17 mouse cellular contexts compared by ENCODE assay signal in the genomic region with DNA sequence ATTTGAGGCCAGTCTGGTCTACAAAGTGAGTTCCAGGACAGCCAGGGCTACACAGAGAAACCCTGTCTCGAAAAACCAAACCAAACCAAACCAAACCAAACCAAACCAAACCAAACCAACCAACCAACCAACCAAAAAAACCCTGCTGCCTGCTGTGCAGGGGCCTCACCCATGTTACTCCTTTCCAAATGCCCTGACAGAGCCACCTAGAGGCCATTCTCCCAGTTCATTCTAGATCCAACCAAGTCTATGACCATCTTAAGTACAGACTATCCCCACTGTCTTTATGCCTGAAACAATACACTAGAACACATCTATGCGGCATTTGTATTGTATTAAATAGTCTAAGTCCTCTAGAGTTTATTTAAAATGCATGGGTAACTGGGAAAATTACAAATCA. TPM values are rescaled to one million over a fixed set of nuclear protein-coding genes. Genes with fewer than 3 reads are reported as not detected.
DNase-seq lines count a peak whose midpoint lies in the region; ATAC-seq and TF ChIP-seq lines count a peak whose summit lies in the region.
"Not testable (repeated sequence)": the region's sequence is repeated elsewhere in the genome, so short reads cannot be mapped to it uniquely, and the experiment has no call there.
"Had no signal": no experiment of that assay in that cellular context is flagged by ENCODE, and none has a peak within 500 bp of the region (broad histone marks: within the 10 kb centered on the region; RNA-seq: fewer than 3 reads in every experiment).

No protein-coding gene starts in this region.

- not testable (repeated sequence) for H3K4me3 ChIP-seq in intestine, postnatal 0 days (ENCODE audit: low read depth, low read length); layer of hippocampus, adult 2 months; liver, postnatal 0 days (ENCODE audit: low read depth, low read length); stomach, postnatal 0 days (ENCODE audit: low read depth, low read length)

- not testable (repeated sequence) for H3K4me2 ChIP-seq in intestine, postnatal 0 days (replicated peaks; ENCODE audit: low read depth); liver, postnatal 0 days (ENCODE audit: low read depth, low read length); stomach, postnatal 0 days (replicated peaks; ENCODE audit: low read depth)

- WGBS in intestine, postnatal 0 days, result 83% methylated on average over 2 of the region's 2 CpGs
- WGBS in liver, postnatal 0 days (ENCODE audit: insufficient replicate concordance), result 65% methylated on average over 2 of the region's 2 CpGs
- 85% methylated on average over 2 of the region's 2 CpGs for WGBS in stomach, postnatal 0 days

- not testable (repeated sequence) for H3K27ac ChIP-seq in intestine, postnatal 0 days (ENCODE audit: low read depth, low read length); layer of hippocampus, adult 2 months; liver, postnatal 0 days (ENCODE audit: low read depth); stomach, postnatal 0 days (replicated peaks)

- not testable (repeated sequence) for H3K36me3 ChIP-seq in intestine, postnatal 0 days (ENCODE audit: control insufficient read depth, insufficient read depth); liver, postnatal 0 days (replicated peaks; ENCODE audit: insufficient read depth, low read length); stomach, postnatal 0 days (ENCODE audit: control insufficient read depth, insufficient read depth, low read length)

- H3K4me1 ChIP-seq in intestine, postnatal 0 days (replicated peaks; ENCODE audit: control insufficient read depth, insufficient read depth, low read length); liver, postnatal 0 days (ENCODE audit: insufficient read depth); stomach, postnatal 0 days (replicated peaks; ENCODE audit: control insufficient read depth, insufficient read depth): not testable (repeated sequence)

- not testable (repeated sequence) for H3K9ac ChIP-seq in intestine, postnatal 0 days (ENCODE audit: low read depth, low read length); liver, postnatal 0 days (replicated peaks); stomach, postnatal 0 days (ENCODE audit: low read length)

- DNase-seq in CD4-positive, CD25-positive, alpha-beta regulatory T cell, adult 2 months (ENCODE audit: low read depth, low spot score), result peak; percentile 3
- DNase-seq in ES-CJ7 (ENCODE audit: low read depth, low spot score), result peak; percentile 61
- peak; percentile 63 for DNase-seq in ZHBTc4 (ENCODE audit: low read depth, low spot score)
- DNase-seq in layer of hippocampus, adult 2 months (ENCODE audit: low spot score in 2 of 2); liver, postnatal 0 days; stomach, postnatal 0 days (ENCODE audit: low spot score): not testable (repeated sequence)

- TF ChIP-seq EP300 in liver, postnatal 0 days (IDR thresholded peaks at IDR 0.05; ENCODE audit: low read depth); stomach, postnatal 0 days (optimal IDR thresholded peaks at IDR 0.05): not testable (repeated sequence)

- ATAC-seq in intestine, postnatal 0 days; liver, postnatal 0 days; stomach, postnatal 0 days (ENCODE audit: low FRiP score, low TSS enrichment): not testable (repeated sequence)
- ATAC-seq in megakaryocyte progenitor cell, adult 5-6 weeks (replicated peaks; ENCODE audit: poor library complexity), result peak; percentile 52

- peak; percentile 43 for TF ChIP-seq CTCF in intestine, postnatal 0 days (IDR thresholded peaks at IDR 0.05; ENCODE audit: low read depth)
- peak; percentile 35 for TF ChIP-seq CTCF in layer of hippocampus, adult 2 months (conservative IDR thresholded peaks at IDR 0.05)
- TF ChIP-seq CTCF in liver, postnatal 0 days (IDR thresholded peaks at IDR 0.05; ENCODE audit: low read depth), result peak; percentile 23; the same call in 1 of the 2 replicates
- TF ChIP-seq CTCF in stomach, postnatal 0 days (IDR thresholded peaks at IDR 0.05; ENCODE audit: low read depth), result peak; percentile 39

- not testable (repeated sequence) for H3K9me3 ChIP-seq in intestine, postnatal 0 days (ENCODE audit: control insufficient read depth); liver, postnatal 0 days (ENCODE audit: low read length); stomach, postnatal 0 days (ENCODE audit: control insufficient read depth, low read length)

- not testable (repeated sequence) for H3K27me3 ChIP-seq in intestine, postnatal 0 days (replicated peaks; ENCODE audit: control insufficient read depth, insufficient read depth, low read length); liver, postnatal 0 days (ENCODE audit: insufficient read depth, low read length); stomach, postnatal 0 days (ENCODE audit: control insufficient read depth, insufficient read depth, low read length)

RNA-seq across cellular contexts. Expression of a gene that starts 30.0 kb away (rescaled TPM):
- 6.8 TPM in 2 replicates for polyA plus RNA-seq in intestine, postnatal 0 days (2015; fragmentation: Nextera tagmentation; extraction: Ambion mirVana)
- total RNA-seq in layer of hippocampus, adult 2 months (2021), result under 1 TPM in 1 of 2 experiments, not detected in 1; 0.22 TPM
- 3.4 and 3.7 TPM in 2 replicates for polyA plus RNA-seq in liver, postnatal 0 days (2015; fragmentation: Nextera tagmentation; extraction: Ambion mirVana)
- total RNA-seq in megakaryocyte progenitor cell, adult 5-6 weeks (2015), result not detected in 2 replicates
- total RNA-seq in megakaryocyte progenitor cell, adult 5-6 weeks (2017), result not detected in 2 replicates
- 10.2 and 10.4 TPM in 2 replicates for polyA plus RNA-seq in stomach, postnatal 0 days (2015; fragmentation: Nextera tagmentation; extraction: Ambion mirVana)
- total RNA-seq: common myeloid progenitor, adult 5-6 weeks; MEL had no signal
- polyA plus RNA-seq: embryonic facial prominence, embryonic 11.5 days; embryonic facial prominence, embryonic 13.5 days; erythroblast, embryonic 14.5 days; forebrain, embryonic 10.5 days; forebrain, embryonic 12.5 days; forebrain, embryonic 14.5 days; forebrain, embryonic 16.5 days had no signal
